ENCODE assay signal across 28 mouse cellular contexts in genomic region chr10:86225480-86225879, GRCm38 (mm10).
"Had no signal": no experiment of that assay in that cellular context is flagged by ENCODE, and none has a peak within 500 bp of the region (broad histone marks: within the 10 kb centered on the region; RNA-seq: fewer than 3 reads in every experiment).

No protein-coding gene starts in this region.

- H3K27ac ChIP-seq: left cerebral cortex, adult 2 months; limb, embryonic 10.5 days; limb, embryonic 12.5 days; limb, embryonic 13.5 days; limb, embryonic 15.5 days; liver, embryonic 12.5 days; liver, embryonic 13.5 days; liver, embryonic 14.5 days; liver, embryonic 15.5 days; lung, embryonic 15.5 days; macrophage; midbrain, embryonic 10.5 days; midbrain, embryonic 12.5 days; midbrain, embryonic 13.5 days; midbrain, embryonic 15.5 days; neural tube, embryonic 12.5 days; neural tube, embryonic 13.5 days had no signal

- H3K27me3 ChIP-seq: limb, embryonic 12.5 days; limb, embryonic 13.5 days; limb, embryonic 15.5 days; liver, embryonic 12.5 days; liver, embryonic 13.5 days; liver, embryonic 15.5 days; lung, embryonic 15.5 days; megakaryocyte, embryonic 14.5 days; midbrain, embryonic 12.5 days; midbrain, embryonic 13.5 days; midbrain, embryonic 15.5 days; neural tube, embryonic 12.5 days; neural tube, embryonic 13.5 days had no signal

- DNase-seq: left cerebral cortex, postnatal 4 days; liver; liver, embryonic 13.5 days; liver, postnatal 0 days; lung, embryonic 14.5 days; lung, postnatal 14 days; midbrain, embryonic 14.5 days had no signal

- H3K36me3 ChIP-seq: limb, embryonic 10.5 days; limb, embryonic 12.5 days; limb, embryonic 13.5 days; limb, embryonic 15.5 days; liver, embryonic 12.5 days; liver, embryonic 13.5 days; liver, embryonic 15.5 days; lung, embryonic 15.5 days; midbrain, embryonic 10.5 days; midbrain, embryonic 12.5 days; midbrain, embryonic 13.5 days; midbrain, embryonic 15.5 days; neural tube, embryonic 12.5 days; neural tube, embryonic 13.5 days had no signal

- ATAC-seq: liver, embryonic 12.5 days; liver, postnatal 0 days; midbrain, embryonic 13.5 days; midbrain, embryonic 15.5 days; midbrain, embryonic 16.5 days had no signal

- H3K4me1 ChIP-seq: limb, embryonic 10.5 days; limb, embryonic 12.5 days; limb, embryonic 13.5 days; limb, embryonic 15.5 days; liver, embryonic 12.5 days; liver, embryonic 13.5 days; liver, embryonic 15.5 days; lung, embryonic 15.5 days; midbrain, embryonic 12.5 days; midbrain, embryonic 15.5 days; neural tube, embryonic 12.5 days; neural tube, embryonic 13.5 days had no signal

- H3K9me3 ChIP-seq: limb, embryonic 10.5 days; limb, embryonic 12.5 days; limb, embryonic 13.5 days; limb, embryonic 15.5 days; liver, embryonic 12.5 days; liver, embryonic 13.5 days; liver, embryonic 15.5 days; lung, embryonic 15.5 days; midbrain, embryonic 10.5 days; midbrain, embryonic 12.5 days; midbrain, embryonic 13.5 days; midbrain, embryonic 15.5 days; neural tube, embryonic 12.5 days; neural tube, embryonic 13.5 days had no signal

- H3K9ac ChIP-seq: limb, embryonic 12.5 days; limb, embryonic 13.5 days; limb, embryonic 15.5 days; liver, embryonic 12.5 days; liver, embryonic 13.5 days; liver, embryonic 14.5 days; liver, embryonic 15.5 days; liver, postnatal 0 days; lung, embryonic 14.5 days; lung, embryonic 15.5 days; midbrain, embryonic 12.5 days; midbrain, embryonic 13.5 days; midbrain, embryonic 15.5 days; neural tube, embryonic 12.5 days; neural tube, embryonic 13.5 days had no signal

- H3K4me2 ChIP-seq: limb, embryonic 12.5 days; limb, embryonic 13.5 days; limb, embryonic 15.5 days; liver, embryonic 11.5 days; liver, embryonic 12.5 days; liver, embryonic 13.5 days; liver, embryonic 15.5 days; lung, embryonic 14.5 days; lung, embryonic 15.5 days; midbrain, embryonic 11.5 days; midbrain, embryonic 12.5 days; midbrain, embryonic 13.5 days; midbrain, embryonic 15.5 days; neural tube, embryonic 12.5 days; neural tube, embryonic 13.5 days had no signal

- H3K4me3 ChIP-seq: left cerebral cortex, adult 2 months; limb, embryonic 10.5 days; limb, embryonic 12.5 days; limb, embryonic 13.5 days; limb, embryonic 15.5 days; liver, embryonic 12.5 days; liver, embryonic 13.5 days; liver, embryonic 15.5 days; lung, embryonic 15.5 days; megakaryocyte, embryonic 14.5 days; midbrain, embryonic 10.5 days; midbrain, embryonic 12.5 days; midbrain, embryonic 13.5 days; midbrain, embryonic 15.5 days; myocyte; neural tube, embryonic 12.5 days; neural tube, embryonic 13.5 days had no signal
